Mouse (Mus musculus): Measurements from ENCODE around the gene 2410015M20Rik. TPM values are rescaled to one million over a fixed set of nuclear protein-coding genes. Genes with fewer than 3 reads are reported as not detected.

Gene 2410015M20Rik
- polyA plus RNA-seq, 1 experiment from 2014 or later = 209 TPM

GRCm38 (mm10) chr17:56611861-56612564 is 2.4 kb upstream of the 2410015M20Rik start:
- peak; percentile 42 for DNase-seq (ENCODE audit: low spot score)
- peaks cover 7% of the 10 kb centered on the region for H3K4me1 ChIP-seq (ENCODE audit: control insufficient read depth, insufficient read depth, low read length)
- H3K27me3 ChIP-seq (ENCODE audit: control insufficient read depth, insufficient read depth, low read length) = no peaks in the 10 kb centered on the region
- no peak overlapping the region for H3K4me3 ChIP-seq (ENCODE audit: low read depth, low read length)
- no peak for ATAC-seq (replicated peaks; ENCODE audit: insufficient number of reproducible peaks, low FRiP score, low TSS enrichment, low read depth)
- H3K36me3 ChIP-seq (replicated peaks; ENCODE audit: control insufficient read depth, insufficient read depth, low read depth, low read length) = peaks cover 7% of the 10 kb centered on the region
- H3K27ac ChIP-seq (replicated peaks; ENCODE audit: low read depth, low read length) = no peak overlapping the region
- 12% methylated on average over 14 of the region's 14 CpGs for whole genome bisulfite sequencing
- H3K4me2 ChIP-seq (ENCODE audit: low read depth, low read length) = no peak overlapping the region
- no peak overlapping the region for H3K9ac ChIP-seq (replicated peaks; ENCODE audit: low read length)
- H3K9me3 ChIP-seq (replicated peaks; ENCODE audit: control insufficient read depth, low read length) = no peaks in the 10 kb centered on the region

GRCm38 (mm10) chr17:56611323-56611722 is 1.8 kb upstream of the 2410015M20Rik start:
- WGBS = 57% methylated on average over 2 of the region's 2 CpGs
- Histone ChIP-seq H3K27me3 (ENCODE audit: control insufficient read depth, insufficient read depth, low read length) (no peaks in the 10 kb centered on the region), H3K9me3 (replicated peaks; ENCODE audit: control insufficient read depth, low read length) (no peaks in the 10 kb centered on the region), H3K4me2 (ENCODE audit: low read depth, low read length) (no peak overlapping the region), H3K9ac (replicated peaks; ENCODE audit: low read length) (no peak overlapping the region), H3K27ac (replicated peaks; ENCODE audit: low read depth, low read length) (no peak overlapping the region), H3K4me1 (ENCODE audit: control insufficient read depth, insufficient read depth, low read length) (peaks cover 7% of the 10 kb centered on the region), H3K4me3 (ENCODE audit: low read depth, low read length) (no peak overlapping the region), H3K36me3 (replicated peaks; ENCODE audit: control insufficient read depth, insufficient read depth, low read depth, low read length) (peaks cover 7% of the 10 kb centered on the region)
- ATAC-seq (replicated peaks; ENCODE audit: insufficient number of reproducible peaks, low FRiP score, low TSS enrichment, low read depth) = no peak
- no peak for DNase-seq (ENCODE audit: low spot score)

- H3K27me3 ChIP-seq (ENCODE audit: control insufficient read depth, insufficient read depth, low read length) = no peaks in the 10 kb centered on the region
- H3K27ac ChIP-seq (replicated peaks; ENCODE audit: low read depth, low read length) = no peak overlapping the region
- peak overlapping the region; percentile 18; the same call in 1 of the 2 replicates for H3K9ac ChIP-seq (replicated peaks; ENCODE audit: low read length)
These were observed 872 bp downstream of the 2410015M20Rik start for GRCm38 (mm10) chr17:56608699-56609098.

GRCm38 (mm10) chr17:56607521-56608062 is 2.0 kb downstream of the 2410015M20Rik start:
- no peak for ATAC-seq (replicated peaks; ENCODE audit: insufficient number of reproducible peaks, low FRiP score, low TSS enrichment, low read depth)
- Histone ChIP-seq H3K9ac (replicated peaks; ENCODE audit: low read length) (no peak overlapping the region), H3K27me3 (ENCODE audit: control insufficient read depth, insufficient read depth, low read length) (no peaks in the 10 kb centered on the region), H3K27ac (replicated peaks; ENCODE audit: low read depth, low read length) (no peak overlapping the region), H3K4me1 (ENCODE audit: control insufficient read depth, insufficient read depth, low read length) (no peaks in the 10 kb centered on the region; the same call in 1 of the 2 replicates), H3K4me3 (ENCODE audit: low read depth, low read length) (no peak overlapping the region), H3K36me3 (replicated peaks; ENCODE audit: control insufficient read depth, insufficient read depth, low read depth, low read length) (peaks cover 31% of the 10 kb centered on the region), H3K9me3 (replicated peaks; ENCODE audit: control insufficient read depth, low read length) (no peaks in the 10 kb centered on the region), H3K4me2 (ENCODE audit: low read depth, low read length) (no peak overlapping the region)
- 73% methylated on average over 3 of the region's 3 CpGs for WGBS
- no peak for DNase-seq (ENCODE audit: low spot score)

More at GRCm38 (mm10) chr17:56608699-56609098, 872 bp downstream of the 2410015M20Rik start:
- 69% methylated on average over 5 of the region's 5 CpGs for WGBS
- Histone ChIP-seq H3K9me3 (replicated peaks; ENCODE audit: control insufficient read depth, low read length) (no peaks in the 10 kb centered on the region), H3K4me1 (ENCODE audit: control insufficient read depth, insufficient read depth, low read length) (no peaks in the 10 kb centered on the region; the same call in 1 of the 2 replicates), H3K4me2 (ENCODE audit: low read depth, low read length) (peak overlapping the region; percentile 41), H3K4me3 (ENCODE audit: low read depth, low read length) (peak overlapping the region; percentile 42), H3K36me3 (replicated peaks; ENCODE audit: control insufficient read depth, insufficient read depth, low read depth, low read length) (peaks cover 20% of the 10 kb centered on the region)
- DNase-seq (ENCODE audit: low spot score) (no peak), ATAC-seq (replicated peaks; ENCODE audit: insufficient number of reproducible peaks, low FRiP score, low TSS enrichment, low read depth) (no peak)

- DNase-seq (ENCODE audit: low spot score) (no peak), ATAC-seq (replicated peaks; ENCODE audit: insufficient number of reproducible peaks, low FRiP score, low TSS enrichment, low read depth) (no peak)
- Histone ChIP-seq H3K9ac (replicated peaks; ENCODE audit: low read length) (no peak overlapping the region), H3K9me3 (replicated peaks; ENCODE audit: control insufficient read depth, low read length) (no peaks in the 10 kb centered on the region), H3K27ac (replicated peaks; ENCODE audit: low read depth, low read length) (no peak overlapping the region), H3K4me1 (ENCODE audit: control insufficient read depth, insufficient read depth, low read length) (no peaks in the 10 kb centered on the region; the same call in 1 of the 2 replicates), H3K4me3 (ENCODE audit: low read depth, low read length) (no peak overlapping the region), H3K36me3 (replicated peaks; ENCODE audit: control insufficient read depth, insufficient read depth, low read depth, low read length) (peaks cover 44% of the 10 kb centered on the region), H3K4me2 (ENCODE audit: low read depth, low read length) (no peak overlapping the region), H3K27me3 (ENCODE audit: control insufficient read depth, insufficient read depth, low read length) (no peaks in the 10 kb centered on the region)
- WGBS = 90% methylated on average over 9 of the region's 9 CpGs
These were observed 4.1 kb downstream of the 2410015M20Rik start for GRCm38 (mm10) chr17:56605431-56605830.

- no peaks in the 10 kb centered on the region for H3K27me3 ChIP-seq (ENCODE audit: control insufficient read depth, insufficient read depth, low read length)
- H3K4me3 ChIP-seq (ENCODE audit: low read depth, low read length) = no peak overlapping the region
- H3K9me3 ChIP-seq (replicated peaks; ENCODE audit: control insufficient read depth, low read length) = no peaks in the 10 kb centered on the region
- peaks cover 53% of the 10 kb centered on the region for H3K36me3 ChIP-seq (replicated peaks; ENCODE audit: control insufficient read depth, insufficient read depth, low read depth, low read length)
- no peak overlapping the region for H3K27ac ChIP-seq (replicated peaks; ENCODE audit: low read depth, low read length)
- H3K4me1 ChIP-seq (ENCODE audit: control insufficient read depth, insufficient read depth, low read length) = no peaks in the 10 kb centered on the region
- 96% methylated on average over 3 of the region's 3 CpGs for WGBS
- no peak overlapping the region for H3K9ac ChIP-seq (replicated peaks; ENCODE audit: low read length)
- no peak for ATAC-seq (replicated peaks; ENCODE audit: insufficient number of reproducible peaks, low FRiP score, low TSS enrichment, low read depth)
- DNase-seq (ENCODE audit: low spot score) = no peak
- H3K4me2 ChIP-seq (ENCODE audit: low read depth, low read length) = no peak overlapping the region
These were observed 5.1 kb downstream of the 2410015M20Rik start for GRCm38 (mm10) chr17:56604422-56604821.

GRCm38 (mm10) chr17:56604070-56604380 is 5.5 kb downstream of the 2410015M20Rik start:
- ATAC-seq (replicated peaks; ENCODE audit: insufficient number of reproducible peaks, low FRiP score, low TSS enrichment, low read depth) = no peak
- Histone ChIP-seq H3K27me3 (ENCODE audit: control insufficient read depth, insufficient read depth, low read length) (no peaks in the 10 kb centered on the region), H3K4me2 (ENCODE audit: low read depth, low read length) (no peak overlapping the region), H3K4me1 (ENCODE audit: control insufficient read depth, insufficient read depth, low read length) (no peaks in the 10 kb centered on the region), H3K27ac (replicated peaks; ENCODE audit: low read depth, low read length) (no peak overlapping the region), H3K36me3 (replicated peaks; ENCODE audit: control insufficient read depth, insufficient read depth, low read depth, low read length) (peaks cover 53% of the 10 kb centered on the region), H3K9me3 (replicated peaks; ENCODE audit: control insufficient read depth, low read length) (no peaks in the 10 kb centered on the region), H3K4me3 (ENCODE audit: low read depth, low read length) (no peak overlapping the region), H3K9ac (replicated peaks; ENCODE audit: low read length) (no peak overlapping the region)
- WGBS = 91% methylated on average over 9 of the region's 9 CpGs
- DNase-seq (ENCODE audit: low spot score) = no peak

All from embryonic facial prominence, embryonic 11.5 days (tissue).